Mouse (Mus musculus) urinary bladder, adult 2 months (tissue): ENCODE measurements around the gene Trappc6b. TPM values are rescaled to one million over a fixed set of nuclear protein-coding genes. Genes with fewer than 3 reads are reported as not detected.
"Not testable (repeated sequence)": the region's sequence is repeated elsewhere in the genome, so short reads cannot be mapped to it uniquely, and the experiment has no call there.

Experiments used
- DNase-seq: peaks from one replicate; pipeline ENCODE4 v3.0.0; 2022; ENCODE audit warnings: low spot score
- polyA plus RNA-seq: library from polyadenylated mRNA; depleted of rRNA; stranded (reverse); fragments of >200 nt; gene quantifications from 2 replicates; pipeline ENCODE4 v1.2.3, GENCODE M21; 2012; rRNA removed

Gene Trappc6b
- 100 and 122 TPM in 2 replicates for polyA plus RNA-seq

- DNase-seq: peak; percentile 59
These were observed at the start of gene Trappc6b for GRCm38 (mm10) chr12:59060993-59061595. Trappc6b (minus strand) TSS chr12:59061472.

- DNase-seq: no peak
These were observed 46.7 kb upstream of the Trappc6b start for GRCm38 (mm10) chr12:59107926-59108325.

GRCm38 (mm10) chr12:59106491-59106890 lies 45.2 kb upstream of the Trappc6b start:
- DNase-seq: no peak

- no peak for DNase-seq
These were observed 44.6 kb upstream of the Trappc6b start for GRCm38 (mm10) chr12:59105914-59106313.

GRCm38 (mm10) chr12:59104771-59105170 lies 43.5 kb upstream of the Trappc6b start:
- no peak for DNase-seq

- no peak for DNase-seq
These were observed 34.1 kb upstream of the Trappc6b start, which contains the start of gene Mia2 for GRCm38 (mm10) chr12:59095104-59096025. Mia2 (plus strand) TSS chr12:59095799.

GRCm38 (mm10) chr12:59093543-59093942 lies 32.3 kb upstream of the Trappc6b start:
- no peak for DNase-seq

- no peak for DNase-seq
These were observed 24.9 kb upstream of the Trappc6b start for GRCm38 (mm10) chr12:59086171-59086570.

- no peak for DNase-seq
These were observed 23.2 kb upstream of the Trappc6b start for GRCm38 (mm10) chr12:59084446-59084845.

- DNase-seq: no peak
These were observed 19.2 kb upstream of the Trappc6b start for GRCm38 (mm10) chr12:59080461-59080860.

- no peak for DNase-seq
These were observed 16.6 kb upstream of the Trappc6b start for GRCm38 (mm10) chr12:59077883-59078282.

- no peak for DNase-seq
These were observed 15.7 kb upstream of the Trappc6b start for GRCm38 (mm10) chr12:59076996-59077395.

- DNase-seq: no peak
These were observed 12.8 kb upstream of the Trappc6b start for GRCm38 (mm10) chr12:59074052-59074451.

- DNase-seq: no peak
These were observed 11.0 kb upstream of the Trappc6b start for GRCm38 (mm10) chr12:59072286-59072685.

- no peak for DNase-seq
These were observed 7.5 kb upstream of the Trappc6b start for GRCm38 (mm10) chr12:59068791-59069190.

GRCm38 (mm10) chr12:59067095-59067494 lies 5.8 kb upstream of the Trappc6b start:
- no peak for DNase-seq

- DNase-seq: peak; percentile 96
These were observed 5.3 kb upstream of the Trappc6b start, which contains the start of gene Pnn for GRCm38 (mm10) chr12:59066448-59067077. Pnn (plus strand) TSS chr12:59066884.

GRCm38 (mm10) chr12:59065776-59066175 lies 4.5 kb upstream of the Trappc6b start:
- DNase-seq: no peak

GRCm38 (mm10) chr12:59064837-59065236 lies 3.6 kb upstream of the Trappc6b start:
- no peak for DNase-seq

GRCm38 (mm10) chr12:59060322-59060721 lies 950 bp downstream of the Trappc6b start:
- DNase-seq: no peak

GRCm38 (mm10) chr12:59058242-59058641 lies 3.0 kb downstream of the Trappc6b start:
- DNase-seq: not testable (repeated sequence)

- DNase-seq: no peak
These were observed 5.0 kb downstream of the Trappc6b start for GRCm38 (mm10) chr12:59056222-59056621.
